Mouse (Mus musculus): ENCODE results near the gene Ubl3.

Ubl3 gene

GRCm38 (mm10) chr5:148468626-148469441 lies 83.8 kb downstream of the Ubl3 start:
- no peak for DNase-seq

GRCm38 (mm10) chr5:148466933-148467607 lies 85.5 kb downstream of the Ubl3 start:
- DNase-seq, result no peak

- no peak for DNase-seq
These were observed 86.5 kb downstream of the Ubl3 start for GRCm38 (mm10) chr5:148466116-148466515.

DNA sequence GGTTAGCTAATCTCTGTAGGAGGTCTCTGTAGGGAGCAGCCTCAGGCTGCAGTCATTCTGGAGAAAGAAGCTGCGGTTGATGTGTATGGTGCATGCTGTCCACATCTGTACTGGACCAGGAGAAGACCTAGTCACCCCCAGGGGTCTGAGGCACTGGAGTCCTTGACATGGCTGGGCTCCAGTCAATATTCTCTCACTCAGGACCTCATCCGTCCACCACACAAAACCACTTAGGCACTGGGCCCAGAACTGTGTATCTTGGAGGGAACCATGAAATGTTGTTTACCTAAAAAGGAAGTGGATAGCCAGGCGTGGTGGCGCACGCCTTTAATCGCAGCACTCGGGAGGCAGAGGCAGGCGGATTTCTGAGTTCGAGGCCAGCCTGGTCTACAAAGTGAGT lies 87.5 kb downstream of the Ubl3 start:
- no peak for DNase-seq

- DNase-seq, result no peak
These were observed 88.1 kb downstream of the Ubl3 start for GRCm38 (mm10) chr5:148464489-148464888.

- no peak for DNase-seq
These were observed 88.8 kb downstream of the Ubl3 start for GRCm38 (mm10) chr5:148463783-148464294.

All from spleen, adult 18-20 months (tissue).